Mouse (Mus musculus) left cerebral cortex, postnatal 4 days (tissue): ENCODE data around the gene Rap1a. TPM values are rescaled to one million over a fixed set of nuclear protein-coding genes. Genes with fewer than 3 reads are reported as not detected.

Experiments used
- DNase-seq: peaks from one replicate; pipeline ENCODE4 v3.0.0-alpha.2; 2022
- intact Hi-C: fragments of 180-260 bp; cut with DNase I; formaldehyde crosslinking; loops from one replicate; pipeline ENCODE4 v1.15.1; 2025
- total RNA-seq, 2 experiments: library from RNA; stranded (reverse); gene quantifications; 2 replicates each; pipeline ENCODE4 v1.2.3; 2021

The Rap1a gene
- total RNA-seq, 2 experiments from 2014 or later, result 73.0 to 84.9 TPM

- DNase-seq, result peak; percentile 27
- intact Hi-C loops, result no loop called here
These were observed 104.6 kb downstream of the Rap1a start for GRCm38 (mm10) chr3:105696387-105697147.

- DNase-seq, result peak; percentile 43
- intact Hi-C loops, result no loop called here
These were observed 105.4 kb downstream of the Rap1a start for GRCm38 (mm10) chr3:105695476-105696386.

GRCm38 (mm10) chr3:105693327-105694080 lies 107.6 kb downstream of the Rap1a start:
- no peak for DNase-seq
- intact Hi-C loops, result no loop called here

- DNase-seq, result no peak
These were observed 112.6 kb downstream of the Rap1a start for GRCm38 (mm10) chr3:105688536-105688935.

GRCm38 (mm10) chr3:105687324-105688060 lies 113.6 kb downstream of the Rap1a start, which contains the start of gene Ddx20:
TSS of gene Ddx20 (minus strand) at chr3:105687574.
- intact Hi-C loops, result loop anchor here (5.0 kb wide), 2 partner anchors 35 to 210 kb away; no protein-coding TSS in a partner anchor
- peak; percentile 95 for DNase-seq

More at GRCm38 (mm10) chr3:105688536-105688935, 112.6 kb downstream of the Rap1a start:
- intact Hi-C loops, result loop anchor here (5.0 kb wide), 2 partner anchors 34 to 209 kb away; no protein-coding TSS in a partner anchor

- intact Hi-C loops, result loop anchor here (5.0 kb wide), 2 partner anchors 36 to 211 kb away; no protein-coding TSS in a partner anchor
- no peak for DNase-seq
These were observed 114.5 kb downstream of the Rap1a start for GRCm38 (mm10) chr3:105686394-105687323.

DNA sequence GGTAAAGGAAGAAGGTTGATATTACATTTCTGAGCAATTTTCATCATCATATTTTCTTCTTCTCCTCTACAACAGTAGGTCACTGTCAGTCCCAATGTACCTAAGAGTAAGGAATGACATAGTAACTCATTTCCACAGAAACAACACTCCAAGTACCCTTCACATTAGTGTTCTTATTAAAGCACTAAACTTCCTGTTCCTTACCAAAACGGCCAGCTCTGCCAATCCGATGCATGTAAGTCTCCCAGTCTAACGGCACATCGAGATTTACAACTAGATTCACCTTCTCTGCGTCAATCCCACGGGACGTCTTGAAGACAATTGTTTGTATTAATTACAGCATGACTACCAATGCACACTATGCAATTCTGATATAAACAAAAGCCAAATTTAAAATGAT lies 120.8 kb downstream of the Rap1a start:
- no peak for DNase-seq
- intact Hi-C loops, result no loop called here

Other genes with a start within 250 kb of the Rap1a start
- gene Ddx20, start 113.8 kb downstream of the Rap1a start, total RNA-seq, result 10 to 100 TPM; 15.3 to 16.3 TPM
- 10 to 100 TPM; 14.7 to 15.5 TPM for gene Inka2, start 96.7 kb downstream of the Rap1a start, total RNA-seq
- under 1 TPM; 0.28 to 0.36 TPM for gene Adora3, start 69.5 kb upstream of the Rap1a start, total RNA-seq
- gene Tmigd3, start 69.6 kb upstream of the Rap1a start, total RNA-seq, result not detected
- under 1 TPM; 0.56 to 0.64 TPM for gene I830077J02Rik, start 131.3 kb upstream of the Rap1a start, total RNA-seq
- gene Wdr77, start 158.0 kb upstream of the Rap1a start, total RNA-seq, result 10 to 100 TPM; 61.2 to 70.2 TPM
- 100 to 1,000 TPM; 255 TPM for gene Atp5f1, start 158.8 kb upstream of the Rap1a start, total RNA-seq
- gene Ovgp1, start 172.4 kb upstream of the Rap1a start, total RNA-seq, result 1 to 10 TPM; 3.2 to 3.8 TPM
- gene Pifo, start 213.3 kb upstream of the Rap1a start, total RNA-seq, result under 1 TPM; 0.54 to 0.58 TPM
- not detected for gene Chil5, start 231.5 kb upstream of the Rap1a start, total RNA-seq